Mouse (Mus musculus) CH12.LX (cell line): ENCODE data around the gene Dnah3. TPM values are rescaled to one million over a fixed set of nuclear protein-coding genes. Genes with fewer than 3 reads are reported as not detected.

Experiments
- DNase-seq: peaks from one replicate; pipeline ENCODE4 v3.0.0-alpha.2; 2013; ENCODE audit errors: extremely low read depth
- H3K27ac ChIP-seq: 2 replicates; pipeline ENCODE4 v1.5.1; 2012; ENCODE audit warnings: low read depth, mild to moderate bottlenecking, control low read depth, moderate library complexity; ENCODE audit not compliant: insufficient read depth
- H3K27me3 ChIP-seq: replicated peaks from 2 replicates; pipeline ENCODE3; 2012; ENCODE audit warnings: inconsistent platforms
- H3K36me3 ChIP-seq, 2 experiments: replicated peaks in 1 of 2; 2 replicates each; pipeline versions ENCODE3 to v1.6.1; 2012; ENCODE audit warnings: inconsistent platforms in 1 of 2, low read length in 1 of 2, mild to moderate bottlenecking in 1 of 2, mixed read lengths in 1 of 2, moderate library complexity in 1 of 2; ENCODE audit not compliant: control insufficient read depth in 1 of 2, insufficient read depth in 1 of 2
- H3K4me1 ChIP-seq, 2 experiments: 2 replicates each; pipeline ENCODE4 v1.6.1; 2012; ENCODE audit warnings: inconsistent platforms in 1 of 2, moderate library complexity in 1 of 2; ENCODE audit not compliant: insufficient read depth in 2 of 2, control insufficient read depth in 1 of 2
- H3K4me2 ChIP-seq: 2 replicates; pipeline ENCODE4 v1.6.1; 2012; ENCODE audit warnings: low read depth, mild to moderate bottlenecking, control low read depth; ENCODE audit not compliant: poor library complexity, insufficient read depth, severe bottlenecking
- H3K4me3 ChIP-seq, 3 experiments: fragments of 150-350 bp in 1 of 3; sonication (generic) in 1 of 3; replicated peaks in 1 of 3; 2 replicates each; pipeline versions ENCODE3 to v1.5.1; 2011 to 2012; ENCODE audit warnings: low read depth in 2 of 3, low read length in 2 of 3, mild to moderate bottlenecking in 2 of 3, moderate library complexity in 2 of 3, control low read depth in 1 of 3, improper control_type of control experiment in 1 of 3, inconsistent platforms in 1 of 3, mixed read lengths in 1 of 3; ENCODE audit not compliant: poor library complexity in 1 of 3
- H3K79me2 ChIP-seq: replicated peaks from 2 replicates; pipeline ENCODE4 v1.6.1; 2012; ENCODE audit warnings: mild to moderate bottlenecking, moderate library complexity; ENCODE audit not compliant: control insufficient read depth, poor library complexity, insufficient read depth, severe bottlenecking; ENCODE audit errors: extremely low read depth
- H3K9ac ChIP-seq: 2 replicates; pipeline ENCODE4 v1.6.1; 2012; ENCODE audit warnings: low read depth, mild to moderate bottlenecking, control low read depth, moderate library complexity; ENCODE audit not compliant: insufficient read depth
- H3K9me3 ChIP-seq: replicated peaks from 2 replicates; pipeline ENCODE3; 2012; ENCODE audit warnings: low read length, inconsistent platforms, mixed read lengths
- BHLHE40 ChIP-seq: IDR thresholded peaks from 2 replicates; pipeline ENCODE4 v1.6.1; 2011; ENCODE audit warnings: mild to moderate bottlenecking, low read depth, low read length, improper control_type of control experiment
- CHD2 ChIP-seq: IDR thresholded peaks from 2 replicates; pipeline ENCODE4 v1.6.1; 2011; ENCODE audit warnings: low read length, improper control_type of control experiment
- CTCF ChIP-seq, 2 experiments: IDR thresholded peaks in 1 of 2; conservative IDR thresholded peaks in 1 of 2; 2 replicates each; pipeline ENCODE4 v1.5.1; 2011 to 2012; ENCODE audit warnings: low read depth in 2 of 2, low read length in 2 of 2, improper control_type of control experiment in 1 of 2, inconsistent platforms in 1 of 2, mild to moderate bottlenecking in 1 of 2, moderate library complexity in 1 of 2
- E2F4 ChIP-seq: IDR thresholded peaks from 2 replicates; pipeline ENCODE4 v1.6.1; 2011; ENCODE audit warnings: low read depth, low read length, improper control_type of control experiment; ENCODE audit not compliant: insufficient replicate concordance
- ELF1 ChIP-seq: IDR thresholded peaks from 2 replicates; pipeline ENCODE4 v1.6.1; 2014; ENCODE audit warnings: low read depth, mild to moderate bottlenecking, inconsistent platforms, low read length, improper control_type of control experiment
- EP300 ChIP-seq: IDR thresholded peaks from 2 replicates; pipeline ENCODE4 v1.6.1; 2011; ENCODE audit warnings: low read length, improper control_type of control experiment
- HCFC1 ChIP-seq: IDR thresholded peaks from 2 replicates; pipeline ENCODE4 v1.6.1; 2012; ENCODE audit warnings: low read depth, mild to moderate bottlenecking, inconsistent platforms, low read length, improper control_type of control experiment
- IRF4 ChIP-seq: IDR thresholded peaks from 2 replicates; pipeline ENCODE4 v1.6.1; 2014; ENCODE audit warnings: low read depth, mild to moderate bottlenecking, inconsistent platforms, low read length, improper control_type of control experiment
- JUND ChIP-seq: conservative IDR thresholded peaks from 2 replicates; pipeline ENCODE4 v1.6.1; 2011; ENCODE audit warnings: low read depth, low read length, improper control_type of control experiment
- KAT2A ChIP-seq: IDR thresholded peaks from 2 replicates; pipeline ENCODE4 v1.6.1; 2012; ENCODE audit warnings: low read length, improper control_type of control experiment, inconsistent platforms; ENCODE audit not compliant: insufficient replicate concordance
- MAFK ChIP-seq: IDR thresholded peaks from 2 replicates; pipeline ENCODE4 v1.6.1; 2011; ENCODE audit warnings: low read length, improper control_type of control experiment; ENCODE audit not compliant: insufficient replicate concordance
- MAX ChIP-seq: IDR thresholded peaks from 2 replicates; pipeline ENCODE4 v1.6.1; 2011; ENCODE audit warnings: low read length, improper control_type of control experiment
- MEF2A ChIP-seq: IDR thresholded peaks from 2 replicates; pipeline ENCODE4 v1.6.1; 2014; ENCODE audit warnings: low read depth, mild to moderate bottlenecking, inconsistent platforms, low read length, improper control_type of control experiment, borderline replicate concordance
- PAX5 ChIP-seq: IDR thresholded peaks from 2 replicates; pipeline ENCODE4 v1.6.1; 2012; ENCODE audit warnings: low read length, inconsistent platforms, mixed read lengths
- POLR2A ChIP-seq: IDR thresholded peaks from 2 replicates; pipeline ENCODE4 v1.6.1; 2011; ENCODE audit warnings: low read depth, mild to moderate bottlenecking, improper control_type of control experiment, low read length
- POLR2AphosphoS2 ChIP-seq: IDR thresholded peaks from 2 replicates; pipeline ENCODE4 v1.6.1; 2011; ENCODE audit warnings: low read depth, low read length, improper control_type of control experiment
- RAD21 ChIP-seq: IDR thresholded peaks from 2 replicates; pipeline ENCODE4 v1.6.1; 2011; ENCODE audit warnings: low read depth, mild to moderate bottlenecking, low read length, improper control_type of control experiment, moderate library complexity
- RCOR1 ChIP-seq: conservative IDR thresholded peaks from 2 replicates; pipeline ENCODE4 v1.6.1; 2012; ENCODE audit warnings: low read depth, mild to moderate bottlenecking, inconsistent platforms, low read length, improper control_type of control experiment
- SIN3A ChIP-seq: IDR thresholded peaks from 2 replicates; pipeline ENCODE4 v1.6.1; 2012; ENCODE audit warnings: low read length, improper control_type of control experiment, inconsistent platforms
- SMC3 ChIP-seq: IDR thresholded peaks from 2 replicates; pipeline ENCODE4 v1.6.1; 2011; ENCODE audit warnings: low read depth, low read length, improper control_type of control experiment
- TCF12 ChIP-seq: IDR thresholded peaks from 2 replicates; pipeline ENCODE4 v1.6.1; 2014; ENCODE audit warnings: low read depth, mild to moderate bottlenecking, inconsistent platforms, low read length, improper control_type of control experiment
- UBTF ChIP-seq: IDR thresholded peaks from 2 replicates; pipeline ENCODE4 v1.6.1; 2012; ENCODE audit warnings: low read depth, mild to moderate bottlenecking, inconsistent platforms, low read length, improper control_type of control experiment, moderate library complexity
- USF2 ChIP-seq: conservative IDR thresholded peaks from 2 replicates; pipeline ENCODE4 v1.6.1; 2011; ENCODE audit warnings: low read depth, low read length, improper control_type of control experiment
- ZC3H11A ChIP-seq: IDR thresholded peaks from 2 replicates; pipeline ENCODE4 v1.6.1; 2012; ENCODE audit warnings: low read depth, mild to moderate bottlenecking, inconsistent platforms, low read length, improper control_type of control experiment
- ZNF384 ChIP-seq: IDR thresholded peaks from 2 replicates; pipeline ENCODE4 v1.6.1; 2012; ENCODE audit warnings: low read depth, low read length, improper control_type of control experiment, inconsistent platforms
- dilution Hi-C: fragments of 300-500 bp; cut with MboI; formaldehyde crosslinking; loops from 2 replicates; pipeline ENCODE4 v1.14.3; 2020; ENCODE audit warnings: low sequenced_read_pairs; ENCODE audit not compliant: extremely low pct_unique_long_range_greater_than_20kb, extremely low pct_ligation_motif_present
- in situ Hi-C: fragments of 300-500 bp; cut with MboI; formaldehyde crosslinking; loops from 3 replicates; pipeline ENCODE4 v1.14.3; 2019; ENCODE audit warnings: low sequenced_read_pairs, low pct_ligation_motif_present, low pct_unique_long_range_greater_than_20kb, mixed read lengths
- polyA plus RNA-seq: library from polyadenylated mRNA; unstranded; fragments of >175 nt; gene quantifications from 2 replicates; pipeline ENCODE4 v1.2.1, GENCODE M21; 2012; ENCODE audit warnings: low read depth; ENCODE audit not compliant: insufficient read length
- total RNA-seq, 2 experiments: library from RNA; depleted of rRNA; stranded (reverse); fragments of 300-350 nt in 1 of 2; fragments of >200 nt in 1 of 2; gene quantifications; 2 replicates each; pipeline ENCODE4 v1.2.3; 2012 to 2014

Dnah3 gene
- total and polyA plus RNA-seq, 3 experiments, result not detected

DNA sequence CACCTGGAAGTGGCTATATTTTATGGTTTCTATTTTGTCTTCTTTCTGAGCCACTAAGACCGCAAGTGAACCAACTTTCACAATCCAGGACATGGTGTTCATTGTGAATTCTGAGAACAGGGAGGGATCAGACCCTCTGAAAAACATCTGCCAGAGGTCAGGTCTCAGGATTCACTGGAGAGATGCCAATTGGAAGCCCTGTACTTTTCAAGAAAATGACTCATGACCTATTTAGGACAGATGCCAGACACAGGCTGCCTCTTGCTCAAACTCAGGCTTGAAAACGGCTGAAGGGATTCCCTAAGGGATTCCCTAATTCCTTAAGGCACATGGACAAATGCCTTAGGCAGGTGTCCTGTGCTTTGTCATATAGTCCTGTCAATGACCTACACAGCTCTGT lies 134.0 kb downstream of the Dnah3 start:
- Histone ChIP-seq H3K9me3 (no peaks in the 10 kb centered on the region), H3K9ac (no peak overlapping the region), H3K4me2 (no peak overlapping the region), H3K4me1 (no peaks in the 10 kb centered on the region), H3K79me2 (no peaks in the 10 kb centered on the region), H3K4me3 (no peak overlapping the region), H3K36me3 (no peaks in the 10 kb centered on the region), H3K27ac (no peak overlapping the region), H3K27me3 (no peaks in the 10 kb centered on the region)
- TF ChIP-seq ZC3H11A (no peak), MAFK (no peak), CHD2 (no peak), USF2 (no peak), POLR2AphosphoS2 (no peak), TCF12 (no peak), RCOR1 (no peak), HCFC1 (no peak), SIN3A (no peak), EP300 (no peak), SMC3 (no peak), E2F4 (no peak), KAT2A (no peak), BHLHE40 (no peak), CTCF (conservative IDR thresholded peaks at IDR 0.05 in 1 of 2, IDR thresholded peaks at IDR 0.05 in 1 of 2; ENCODE audit: low read depth in 2 of 2, low read length in 2 of 2) (no peak), MAX (no peak)
- dilution Hi-C loops (no loop called here), in situ Hi-C loops (no loop called here)
- DNase-seq, result no peak

DNA sequence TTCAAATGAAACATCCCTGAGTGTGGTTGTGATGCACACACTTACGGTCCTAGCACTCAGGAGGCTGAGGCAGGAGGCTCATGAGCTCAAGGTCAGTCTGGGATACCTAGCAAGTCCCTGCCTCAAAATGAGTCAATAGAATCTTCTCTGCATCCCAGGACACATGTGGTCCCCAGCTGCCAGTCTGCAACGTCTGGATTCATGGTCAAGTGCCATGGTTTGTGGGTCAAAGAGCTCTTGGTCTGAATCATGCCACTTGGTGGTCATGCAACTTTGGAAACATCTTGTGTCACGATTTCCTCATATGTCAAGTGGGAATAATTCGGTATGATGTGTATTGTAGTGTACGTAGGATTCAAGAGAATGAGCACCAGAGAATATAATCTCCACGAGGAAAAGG lies 134.5 kb downstream of the Dnah3 start:
- H3K4me2 ChIP-seq, result no peak overlapping the region
- H3K27me3 ChIP-seq, result no peaks in the 10 kb centered on the region
- in situ Hi-C loops, result no loop called here
- DNase-seq, result no peak
- no peak overlapping the region for H3K9ac ChIP-seq
- no peak overlapping the region for H3K4me3 ChIP-seq
- no peak overlapping the region for H3K27ac ChIP-seq
- TF ChIP-seq SMC3 (no peak), POLR2A (no peak), MEF2A (no peak)
- TF ChIP-seq, all 38 proteins: peak for 0
- Histone ChIP-seq H3K79me2 (no peaks in the 10 kb centered on the region), H3K4me1 (no peaks in the 10 kb centered on the region), H3K9me3 (no peaks in the 10 kb centered on the region), H3K36me3 (no peaks in the 10 kb centered on the region)
- dilution Hi-C loops, result no loop called here

DNA sequence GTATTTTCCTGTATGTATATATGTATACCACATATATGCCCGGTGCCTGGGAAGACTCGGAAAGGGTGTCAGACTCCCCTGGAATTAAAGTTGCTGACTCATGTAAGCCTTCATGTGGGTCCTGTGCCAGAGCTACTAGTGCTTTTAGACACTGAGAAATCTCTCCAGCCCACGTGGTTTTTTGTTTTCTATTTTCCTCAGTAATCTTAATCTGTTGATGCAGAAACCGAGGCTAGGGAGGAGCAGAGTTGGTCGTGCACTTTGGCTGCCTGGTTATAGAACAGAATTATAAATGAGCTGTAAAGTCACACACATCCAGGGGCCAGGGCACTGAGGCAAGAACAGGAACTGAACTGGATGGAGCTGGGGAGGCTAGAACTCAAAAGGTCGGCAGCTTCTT lies 135.1 kb downstream of the Dnah3 start:
- no peaks in the 10 kb centered on the region for H3K79me2 ChIP-seq
- H3K36me3 ChIP-seq, result no peaks in the 10 kb centered on the region
- no peak overlapping the region for H3K9ac ChIP-seq
- dilution Hi-C loops (no loop called here), in situ Hi-C loops (no loop called here)
- H3K9me3 ChIP-seq, result no peaks in the 10 kb centered on the region
- no peak for DNase-seq
- no peak overlapping the region for H3K27ac ChIP-seq
- TF ChIP-seq JUND (no peak), UBTF (no peak), BHLHE40 (no peak), RAD21 (no peak), ZNF384 (no peak), PAX5 (no peak), ZC3H11A (no peak), ELF1 (no peak), TCF12 (no peak), HCFC1 (no peak), EP300 (no peak), E2F4 (no peak), POLR2AphosphoS2 (no peak), IRF4 (no peak)
- no peak overlapping the region for H3K4me2 ChIP-seq
- H3K4me3 ChIP-seq, result no peak overlapping the region
- H3K27me3 ChIP-seq, result no peaks in the 10 kb centered on the region
- H3K4me1 ChIP-seq, result no peaks in the 10 kb centered on the region
